ENCODE assay signal across 8 mouse cellular contexts in genomic region chr9:45838434-45839138, GRCm38 (mm10). TPM values are rescaled to one million over a fixed set of nuclear protein-coding genes. Genes with fewer than 3 reads are reported as not detected.
A peak's percentile ranks its signal among the peaks of the same experiment; 100 is the strongest.
DNase-seq lines count a peak whose midpoint lies in the region; ATAC-seq lines count a peak whose summit lies in the region.

Gene Bace1 (plus strand): TSS chr9:45838580.

- H3K36me3 ChIP-seq in hindbrain, embryonic 16.5 days (ENCODE audit: control insufficient read depth, insufficient read depth, low read length), result no peaks in the 10 kb centered on the region

- H3K4me3 ChIP-seq in hindbrain, embryonic 16.5 days (ENCODE audit: low read length), result peak within 1 kb of the TSS; percentile 90

- no peaks in the 10 kb centered on the region for H3K27me3 ChIP-seq in hindbrain, embryonic 16.5 days (replicated peaks; ENCODE audit: control insufficient read depth, insufficient read depth, low read length)

- peak within 1 kb of the TSS; percentile 82 for H3K27ac ChIP-seq in hindbrain, embryonic 16.5 days (ENCODE audit: low read depth, low read length)

- peaks cover 35% of the 10 kb centered on the region for H3K4me1 ChIP-seq in hindbrain, embryonic 16.5 days (ENCODE audit: control insufficient read depth, insufficient read depth, low read depth, low read length)

- H3K4me2 ChIP-seq in hindbrain, embryonic 16.5 days (ENCODE audit: low read length), result peak within 1 kb of the TSS; percentile 96

- ATAC-seq in hindbrain, embryonic 16.5 days, result peak; percentile 92

- H3K9me3 ChIP-seq in hindbrain, embryonic 16.5 days (ENCODE audit: control insufficient read depth, low read length), result no peaks in the 10 kb centered on the region

- WGBS in hindbrain, embryonic 16.5 days, result 0% methylated on average over 35 of the region's 40 CpGs

- H3K9ac ChIP-seq in hindbrain, embryonic 16.5 days (ENCODE audit: low read depth, low read length), result peak within 1 kb of the TSS; percentile 97

- peak; percentile 67 to 68 for DNase-seq in adrenal gland, adult 18-20 months (ENCODE audit: low spot score in 2 of 2)
- peak; percentile 92 for DNase-seq in embryo, embryonic 10 days (ENCODE audit: low spot score)
- peak; percentile 57 to 77 for DNase-seq in gastrocnemius, adult 8-10 months (ENCODE audit: low spot score in 2 of 2)
- DNase-seq in left cerebral cortex, adult 18-20 months (ENCODE audit: low spot score in 2 of 2), result peak; percentile 86 to 89
- peak; percentile 79 for DNase-seq in lung, postnatal 25 days (ENCODE audit: low spot score)
- peak; percentile 91 for DNase-seq in right cerebral cortex, adult 18-20 months
- DNase-seq in natural killer cell, adult 2 months (ENCODE audit: low spot score in 2 of 2), result no peak

RNA-seq across cellular contexts. Expression of gene Bace1, which starts in this region (rescaled TPM):
- 10 to 100 TPM; 21.3 to 25.2 TPM for total RNA-seq in adrenal gland, adult 18-20 months (2021)
- 10 to 100 TPM; 28.3 to 64.8 (median 51.1) TPM for total RNA-seq in gastrocnemius, adult 8-10 months (2022)
- polyA plus RNA-seq in hindbrain, embryonic 16.5 days (2015; fragmentation: Nextera tagmentation; extraction: Ambion mirVana), result 42.9 and 52.0 TPM in 2 replicates
- 10 to 100 TPM; 79.2 to 88.8 TPM for total RNA-seq in left cerebral cortex, adult 18-20 months (2021)

Comparison
In these comparisons a context has a peak if more than half of its experiments do, and no peak if none do; other contexts are left out.
1. DNase-seq: peak in adrenal gland, adult 18-20 months (2 of 2), embryo, embryonic 10 days (single experiment), gastrocnemius, adult 8-10 months (2 of 2), left cerebral cortex, adult 18-20 months (2 of 2), lung, postnatal 25 days (single experiment) and right cerebral cortex, adult 18-20 months (single experiment); none in natural killer cell, adult 2 months (0 of 2).